Mouse (Mus musculus) MN1 (cell line): ENCODE measurements around the gene Zfp335.
"Not testable (repeated sequence)": the region's sequence is repeated elsewhere in the genome, so short reads cannot be mapped to it uniquely, and the experiment has no call there.

Source experiments
- DNase-seq: peaks from one replicate; pipeline ENCODE4 v3.0.0-alpha.2; 2016; ENCODE audit warnings: low spot score

Gene Zfp335

GRCm38 (mm10) chr2:164866741-164867551 is 44.6 kb downstream of the Zfp335 start:
- DNase-seq, result peak; percentile 94

GRCm38 (mm10) chr2:164864593-164864992 is 47.0 kb downstream of the Zfp335 start:
- DNase-seq, result no peak

- not testable (repeated sequence) for DNase-seq
Observed at GRCm38 (mm10) chr2:164863411-164863810, 48.1 kb downstream of the Zfp335 start.

- peak; percentile 90 for DNase-seq
Observed at GRCm38 (mm10) chr2:164862179-164862861, 49.2 kb downstream of the Zfp335 start.

- no peak for DNase-seq
Observed at GRCm38 (mm10) chr2:164861094-164861493, 50.5 kb downstream of the Zfp335 start.

- no peak for DNase-seq
Observed at GRCm38 (mm10) chr2:164859640-164860432, 51.7 kb downstream of the Zfp335 start.

GRCm38 (mm10) chr2:164859155-164859554 is 52.4 kb downstream of the Zfp335 start:
- DNase-seq, result no peak

GRCm38 (mm10) chr2:164857842-164858553 is 53.6 kb downstream of the Zfp335 start:
- no peak for DNase-seq

- peak; percentile 65 for DNase-seq
Observed at GRCm38 (mm10) chr2:164857101-164857821, 54.3 kb downstream of the Zfp335 start, which contains the start of gene Pltp. Gene Pltp, minus strand, starts transcription at chr2:164857711.

GRCm38 (mm10) chr2:164856309-164857100 is 55.1 kb downstream of the Zfp335 start:
- peak; percentile 37 for DNase-seq

- DNase-seq, result not testable (repeated sequence)
Observed at GRCm38 (mm10) chr2:164855572-164855971, 56.0 kb downstream of the Zfp335 start.

- no peak for DNase-seq
Observed at GRCm38 (mm10) chr2:164850061-164850460, 61.5 kb downstream of the Zfp335 start.

- DNase-seq, result no peak
Observed at GRCm38 (mm10) chr2:164845782-164846181, 65.8 kb downstream of the Zfp335 start.
